8 mouse cellular contexts compared by ENCODE assay signal in genomic region chr10:94068701-94069100, GRCm38 (mm10). TPM values are rescaled to one million over a fixed set of nuclear protein-coding genes. Genes with fewer than 3 reads are reported as not detected.
DNase-seq lines count a peak whose midpoint lies in the region; ATAC-seq and TF ChIP-seq lines count a peak whose summit lies in the region.

No protein-coding gene starts in this region.

- H3K4me2 ChIP-seq in kidney, postnatal 0 days (ENCODE audit: low read length): no peak overlapping the region

- no peaks in the 10 kb centered on the region for H3K36me3 ChIP-seq in kidney, postnatal 0 days (ENCODE audit: insufficient read depth, low read length)

- H3K27me3 ChIP-seq in kidney, postnatal 0 days (ENCODE audit: insufficient read depth, low read length): no peaks in the 10 kb centered on the region

- H3K27ac ChIP-seq in kidney, postnatal 0 days: no peak overlapping the region

- TF ChIP-seq CTCF in kidney, postnatal 0 days (IDR thresholded peaks at IDR 0.05; ENCODE audit: low read depth): no peak

- peak; percentile 20 for DNase-seq in adrenal gland, postnatal 14 days
- DNase-seq in adrenal gland, postnatal 4 days (ENCODE audit: low spot score in 2 of 2): no peak
- DNase-seq in right cerebral cortex, postnatal 10 days (ENCODE audit: low spot score in 2 of 2): peak; percentile 44 to 49
- no peak for DNase-seq in right cerebral cortex, postnatal 25 days
- peak; percentile 49 for DNase-seq in kidney, postnatal 0 days (ENCODE audit: low spot score)
- no peak for DNase-seq in frontal cortex, postnatal 14 days (ENCODE audit: low spot score in 2 of 2)
- DNase-seq in embryo, embryonic 11 days: no peak

- H3K4me3 ChIP-seq in kidney, postnatal 0 days (replicated peaks; ENCODE audit: low read depth, low read length): no peak overlapping the region

- H3K4me1 ChIP-seq in kidney, postnatal 0 days (replicated peaks; ENCODE audit: insufficient read depth, low read length): no peaks in the 10 kb centered on the region

- no peaks in the 10 kb centered on the region for H3K9me3 ChIP-seq in kidney, postnatal 0 days (replicated peaks; ENCODE audit: low read length)

- 61% methylated on average over 5 of the region's 5 CpGs for WGBS in kidney, postnatal 0 days

- ATAC-seq in kidney, postnatal 0 days (replicated peaks; ENCODE audit: low FRiP score, low read depth): no peak; the same call in 1 of the 2 replicates
- ATAC-seq in activated CD4-positive, CD25-positive, alpha-beta regulatory T cell, adult 4 months: no peak

- H3K9ac ChIP-seq in kidney, postnatal 0 days (ENCODE audit: low read depth, low read length): no peak overlapping the region

RNA-seq across cellular contexts. Expression of gene Fgd6, which starts 32.9 kb away (rescaled TPM):
- 8.2 and 9.2 TPM in 2 replicates for total RNA-seq in adrenal gland, postnatal 14 days (2021)
- 1 to 10 TPM; 5.8 TPM for total RNA-seq in adrenal gland, postnatal 4 days (2021)
- 2.3 TPM in 2 replicates for polyA plus RNA-seq in kidney, postnatal 0 days (2015; fragmentation: Nextera tagmentation; extraction: Ambion mirVana)
- polyA plus RNA-seq in activated CD4-positive, CD25-positive, alpha-beta regulatory T cell, adult 4 months (2017; shearing (Covaris generic)): 1 to 10 TPM; 1.1 to 1.2 TPM

RNA-seq across cellular contexts. Expression of gene Vezt, which starts 33.1 kb away (rescaled TPM):
- 19.2 and 20.1 TPM in 2 replicates for total RNA-seq in adrenal gland, postnatal 14 days (2021)
- 10 to 100 TPM; 29.0 to 34.7 TPM for total RNA-seq in adrenal gland, postnatal 4 days (2021)
- polyA plus RNA-seq in kidney, postnatal 0 days (2015; fragmentation: Nextera tagmentation; extraction: Ambion mirVana): 20.8 and 22.0 TPM in 2 replicates
- polyA plus RNA-seq in activated CD4-positive, CD25-positive, alpha-beta regulatory T cell, adult 4 months (2017; shearing (Covaris generic)): 10 to 100 TPM in 1 of 2 experiments, 1 to 10 TPM in 1; 6.1 to 15.1 TPM

Comparison
In these comparisons a context has a peak if more than half of its experiments do, and no peak if none do; other contexts are left out.
1. DNase-seq: peak in adrenal gland, postnatal 14 days (single experiment), right cerebral cortex, postnatal 10 days (2 of 2) and kidney, postnatal 0 days (single experiment); none in adrenal gland, postnatal 4 days (0 of 2), right cerebral cortex, postnatal 25 days (single experiment), frontal cortex, postnatal 14 days (0 of 2) and embryo, embryonic 11 days (single experiment).